Mouse (Mus musculus) MEL (cell line): ENCODE results near the gene H2-M3.

ENCODE experiments used
- CHD2 ChIP-seq: IDR thresholded peaks from 2 replicates; pipeline ENCODE4 v1.6.1; 2011; ENCODE audit warnings: low read length, improper control_type of control experiment
- CTCF ChIP-seq, 3 experiments: IDR thresholded peaks in 2 of 3; conservative IDR thresholded peaks in 1 of 3; 2 replicates each; pipeline ENCODE4 v1.5.1; 2011 to 2012; ENCODE audit warnings: low read length in 3 of 3, low read depth in 2 of 3, mild to moderate bottlenecking in 2 of 3, improper control_type of control experiment in 1 of 3, inconsistent platforms in 1 of 3, mixed read lengths in 1 of 3, moderate library complexity in 1 of 3; ENCODE audit not compliant: control insufficient read depth in 1 of 3, insufficient read depth in 1 of 3, poor library complexity in 1 of 3, severe bottlenecking in 1 of 3
- EP300 ChIP-seq, 2 experiments: IDR thresholded peaks; 2 replicates each; pipeline ENCODE4 v1.6.1; 2011; ENCODE audit warnings: improper control_type of control experiment in 2 of 2, low read length in 2 of 2, low read depth in 1 of 2, mild to moderate bottlenecking in 1 of 2
- MAFK ChIP-seq: IDR thresholded peaks from 2 replicates; pipeline ENCODE4 v1.6.1; 2011; ENCODE audit warnings: low read depth, mild to moderate bottlenecking, low read length, improper control_type of control experiment, borderline replicate concordance
- MAX ChIP-seq: IDR thresholded peaks from 2 replicates; pipeline ENCODE4 v1.6.1; 2011; ENCODE audit warnings: low read length, improper control_type of control experiment
- MAZ ChIP-seq: IDR thresholded peaks from 2 replicates; pipeline ENCODE4 v1.6.1; 2012; ENCODE audit warnings: low read depth, mild to moderate bottlenecking, inconsistent platforms, low read length, improper control_type of control experiment
- POLR2A ChIP-seq, 2 experiments: IDR thresholded peaks; 2 replicates each; pipeline ENCODE4 v1.6.1; 2011 to 2012; ENCODE audit warnings: low read length in 2 of 2, mild to moderate bottlenecking in 2 of 2, control low read depth in 1 of 2, improper control_type of control experiment in 1 of 2, low read depth in 1 of 2, moderate library complexity in 1 of 2; ENCODE audit not compliant: control insufficient read depth in 1 of 2, insufficient read depth in 1 of 2, poor library complexity in 1 of 2
- POLR2AphosphoS5 ChIP-seq: IDR thresholded peaks from 2 replicates; pipeline ENCODE4 v1.6.1; 2012; ENCODE audit warnings: low read depth, borderline replicate concordance, mild to moderate bottlenecking, inconsistent platforms, low read length, moderate library complexity, mixed read lengths
- TBP ChIP-seq: IDR thresholded peaks from 2 replicates; pipeline ENCODE4 v1.8.0; 2011; ENCODE audit warnings: low read depth, low read length, improper control_type of control experiment
- USF1 ChIP-seq: IDR thresholded peaks from 2 replicates; pipeline ENCODE4 v1.6.1; 2014; ENCODE audit warnings: low read depth, mild to moderate bottlenecking, inconsistent platforms, low read length, improper control_type of control experiment, moderate library complexity

- no peak for TF ChIP-seq CHD2
- TF ChIP-seq POLR2A (IDR thresholded peaks at IDR 0.05; ENCODE audit: control insufficient read depth in 1 of 2, insufficient read depth in 1 of 2, low read depth in 1 of 2, low read length in 2 of 2, poor library complexity in 1 of 2), result no peak
- no peak for TF ChIP-seq MAZ
- TF ChIP-seq USF1, result no peak
- TF ChIP-seq CTCF (IDR thresholded peaks at IDR 0.05 in 2 of 3, conservative IDR thresholded peaks at IDR 0.05 in 1 of 3; ENCODE audit: control insufficient read depth in 1 of 3, insufficient read depth in 1 of 3, low read depth in 2 of 3, low read length in 3 of 3, poor library complexity in 1 of 3, severe bottlenecking in 1 of 3), result no peak
- no peak for TF ChIP-seq MAX
- TF ChIP-seq TBP, result no peak
- TF ChIP-seq POLR2AphosphoS5, result no peak
- no peak for TF ChIP-seq EP300 (IDR thresholded peaks at IDR 0.05; ENCODE audit: low read depth in 1 of 2, low read length in 2 of 2)
- TF ChIP-seq MAFK, result no peak
These were observed 38.5 kb downstream of the H2-M3 start for GRCm38 (mm10) chr17:37308483-37308882.
